Mouse (Mus musculus) thymus, adult 2 months (tissue): ENCODE data around the gene Hdac11.

ENCODE experiments used
- CTCF ChIP-seq: fragments of 200-500 bp; IDR thresholded peaks from 2 replicates; pipeline ENCODE4 v1.5.1; 2012; ENCODE audit warnings: mild to moderate bottlenecking, control low read depth, low read length, moderate library complexity, borderline replicate concordance; ENCODE audit not compliant: control insufficient read depth, poor library complexity, insufficient read depth; ENCODE audit errors: extremely low read depth
- POLR2A ChIP-seq: fragments of 200-500 bp; IDR thresholded peaks from 2 replicates; pipeline ENCODE4 v1.6.1; 2012; ENCODE audit warnings: mild to moderate bottlenecking, low read length, control low read depth, moderate library complexity; ENCODE audit not compliant: control insufficient read depth, poor library complexity, insufficient read depth; ENCODE audit errors: extremely low read depth

- TF ChIP-seq CTCF (no peak), POLR2A (no peak)
These were observed 41.3 kb upstream of the Hdac11 start for GRCm38 (mm10) chr6:91115158-91115557.
